Mouse (Mus musculus) olfactory bulb, adult 2 months (tissue): Measurements from ENCODE around the gene Muc20. TPM values are rescaled to one million over a fixed set of nuclear protein-coding genes. Genes with fewer than 3 reads are reported as not detected.

Experiments
- H3K27ac ChIP-seq: fragments of 200-500 bp; 2 replicates; pipeline ENCODE4 v1.5.1; 2012; ENCODE audit warnings: low read depth, low read length; ENCODE audit not compliant: insufficient read depth
- H3K4me1 ChIP-seq: fragments of 200-500 bp; 2 replicates; pipeline ENCODE4 v1.6.1; 2012; ENCODE audit warnings: low read length; ENCODE audit not compliant: control insufficient read depth, insufficient read depth
- H3K4me3 ChIP-seq: fragments of 200-500 bp; 2 replicates; pipeline ENCODE4 v1.5.1; 2012; ENCODE audit warnings: mild to moderate bottlenecking, low read depth, low read length, moderate library complexity; ENCODE audit not compliant: insufficient read depth
- CTCF ChIP-seq: fragments of 200-500 bp; IDR thresholded peaks from 2 replicates; pipeline ENCODE4 v1.5.1; 2012; ENCODE audit warnings: low read depth, mild to moderate bottlenecking, low read length, moderate library complexity; ENCODE audit not compliant: insufficient read depth
- POLR2A ChIP-seq: fragments of 200-500 bp; IDR thresholded peaks from 2 replicates; pipeline ENCODE4 v1.6.1; 2012; ENCODE audit warnings: mild to moderate bottlenecking, low read depth, low read length, moderate library complexity; ENCODE audit not compliant: insufficient read depth
- WGBS: fragments of 180-500 bp; shearing (Covaris S2); methylation state at CpG from one replicate; pipeline ENCODE4 v1.1.7; 2018; 5-methylcytosine and 5-hydroxymethylcytosine counted together
- polyA plus RNA-seq: library from polyadenylated mRNA; stranded (reverse); fragments of >200 nt; gene quantifications from 2 replicates; pipeline ENCODE4 v1.2.4, GENCODE M21; 2012; ENCODE audit warnings: low replicate concordance; ENCODE audit not compliant: missing spikeins, insufficient read depth, insufficient read length

Gene Muc20
- polyA plus RNA-seq, 1 experiment, result not detected

- no peak overlapping the region for H3K4me3 ChIP-seq
- TF ChIP-seq POLR2A, result no peak
- no peak for TF ChIP-seq CTCF
- peaks cover 4% of the 10 kb centered on the region for H3K4me1 ChIP-seq
- no peak overlapping the region for H3K27ac ChIP-seq
- WGBS, result 28% methylated on average over 6 of the region's 6 CpGs
These were observed 6.1 kb upstream of the Muc20 start for GRCm38 (mm10) chr16:32803252-32803853.

GRCm38 (mm10) chr16:32796676-32797425 lies 384 bp downstream of the Muc20 start:
- Histone ChIP-seq H3K4me1 (no peaks in the 10 kb centered on the region), H3K4me3 (no peak overlapping the region), H3K27ac (no peak overlapping the region)
- TF ChIP-seq POLR2A, result no peak
- TF ChIP-seq CTCF, result no peak
- WGBS, result 59% methylated on average over 14 of the region's 14 CpGs

GRCm38 (mm10) chr16:32795177-32795576 lies 2.1 kb downstream of the Muc20 start:
- WGBS, result 85% methylated on average over 1 of the region's 1 CpGs
- Histone ChIP-seq H3K27ac (no peak overlapping the region), H3K4me1 (no peaks in the 10 kb centered on the region), H3K4me3 (no peak overlapping the region)
- no peak for TF ChIP-seq CTCF
- TF ChIP-seq POLR2A, result no peak

- no peak for TF ChIP-seq POLR2A
- no peak for TF ChIP-seq CTCF
- H3K4me3 ChIP-seq, result no peak overlapping the region
- no peaks in the 10 kb centered on the region for H3K4me1 ChIP-seq
- 87% methylated on average over 5 of the region's 5 CpGs for WGBS
- H3K27ac ChIP-seq, result no peak overlapping the region
These were observed 7.2 kb downstream of the Muc20 start for GRCm38 (mm10) chr16:32790056-32790455.

GRCm38 (mm10) chr16:32784840-32785239 lies 12.4 kb downstream of the Muc20 start:
- no peak for TF ChIP-seq POLR2A
- H3K27ac ChIP-seq, result no peak overlapping the region
- no peak overlapping the region for H3K4me3 ChIP-seq
- no peaks in the 10 kb centered on the region for H3K4me1 ChIP-seq
- WGBS, result 81% methylated on average over 13 of the region's 13 CpGs

- no peak overlapping the region for H3K4me3 ChIP-seq
- H3K27ac ChIP-seq, result no peak overlapping the region
- H3K4me1 ChIP-seq, result no peaks in the 10 kb centered on the region
- WGBS, result 42% methylated on average over 5 of the region's 5 CpGs
- TF ChIP-seq POLR2A, result no peak
- TF ChIP-seq CTCF, result no peak
These were observed 13.7 kb downstream of the Muc20 start for GRCm38 (mm10) chr16:32783324-32784062.

- Histone ChIP-seq H3K4me3 (no peak overlapping the region), H3K27ac (no peak overlapping the region), H3K4me1 (no peaks in the 10 kb centered on the region)
- TF ChIP-seq CTCF (no peak), POLR2A (no peak)
- WGBS, result 71% methylated on average over 8 of the region's 8 CpGs
These were observed 18.3 kb downstream of the Muc20 start for GRCm38 (mm10) chr16:32778956-32779355.

GRCm38 (mm10) chr16:32776676-32777075 lies 20.6 kb downstream of the Muc20 start:
- H3K4me1 ChIP-seq, result no peaks in the 10 kb centered on the region
- 85% methylated on average over 10 of the region's 10 CpGs for WGBS
- H3K27ac ChIP-seq, result no peak overlapping the region
- no peak overlapping the region for H3K4me3 ChIP-seq
- TF ChIP-seq POLR2A, result no peak
- TF ChIP-seq CTCF, result no peak

GRCm38 (mm10) chr16:32766904-32767303 lies 30.3 kb downstream of the Muc20 start:
- Histone ChIP-seq H3K4me1 (no peaks in the 10 kb centered on the region), H3K27ac (no peak overlapping the region), H3K4me3 (no peak overlapping the region)
- 96% methylated on average over 7 of the region's 7 CpGs for WGBS
- TF ChIP-seq POLR2A, result no peak
- TF ChIP-seq CTCF, result no peak
